Mouse (Mus musculus) midbrain, embryonic 16.5 days (tissue): ENCODE data around the gene Nrip1. TPM values are rescaled to one million over a fixed set of nuclear protein-coding genes. Genes with fewer than 3 reads are reported as not detected.

ENCODE experiments used
- ATAC-seq: fragments of 200-750 bp; cut with Nextera tagmentation; 2 replicates; pipeline ENCODE4 v1.8.0; 2017; ENCODE audit warnings: moderate TSS enrichment
- H3K27ac ChIP-seq: fragments of 300-500 bp; sonication (generic); 2 replicates; pipeline ENCODE4 v1.5.1; 2014; ENCODE audit warnings: mild to moderate bottlenecking, low read length, mixed read lengths
- H3K27me3 ChIP-seq: fragments of 300-500 bp; sonication (generic); 2 replicates; pipeline ENCODE4 v1.6.1; 2014; ENCODE audit warnings: low read depth, low read length, mixed read lengths; ENCODE audit not compliant: control insufficient read depth, insufficient read depth
- H3K36me3 ChIP-seq: fragments of 300-500 bp; sonication (generic); 2 replicates; pipeline ENCODE4 v1.6.1; 2014; ENCODE audit warnings: mild to moderate bottlenecking, low read length, moderate library complexity, mixed read lengths; ENCODE audit not compliant: control insufficient read depth, insufficient read depth
- H3K4me1 ChIP-seq: fragments of 300-500 bp; sonication (generic); 2 replicates; pipeline ENCODE4 v1.6.1; 2014; ENCODE audit warnings: mild to moderate bottlenecking, low read length, mixed read lengths; ENCODE audit not compliant: control insufficient read depth, insufficient read depth
- H3K4me2 ChIP-seq: fragments of 300-500 bp; sonication (generic); 2 replicates; pipeline ENCODE4 v1.6.1; 2014; ENCODE audit warnings: mild to moderate bottlenecking, low read length, mixed read lengths
- H3K4me3 ChIP-seq: fragments of 300-500 bp; sonication (generic); 2 replicates; pipeline ENCODE4 v1.5.1; 2014; ENCODE audit warnings: low read depth, mild to moderate bottlenecking, low read length, moderate library complexity, mixed read lengths
- H3K9ac ChIP-seq: fragments of 300-500 bp; sonication (generic); 2 replicates; pipeline ENCODE4 v1.6.1; 2014; ENCODE audit warnings: low read depth, low read length, mixed read lengths
- H3K9me3 ChIP-seq: fragments of 300-500 bp; sonication (generic); replicated peaks from 2 replicates; pipeline ENCODE4 v1.6.1; 2014; ENCODE audit warnings: mild to moderate bottlenecking, low read length, mixed read lengths; ENCODE audit not compliant: control insufficient read depth, poor library complexity, severe bottlenecking
- WGBS: fragments of 180-500 bp; shearing (Covaris S2); extraction: QIAGEN DNeasy Blood & Tissue Kit; methylation state at CpG from one replicate; pipeline ENCODE4 v1.1.7; 2014; 5-methylcytosine and 5-hydroxymethylcytosine counted together
- polyA plus RNA-seq: library from polyadenylated mRNA; unstranded; fragments of >200 nt; fragmentation: Nextera tagmentation; extraction: Ambion mirVana; gene quantifications from 2 replicates; pipeline ENCODE4 v1.2.1, GENCODE M21; 2015

The Nrip1 gene
- polyA plus RNA-seq, 1 experiment from 2014 or later, result 31.4 TPM

DNA sequence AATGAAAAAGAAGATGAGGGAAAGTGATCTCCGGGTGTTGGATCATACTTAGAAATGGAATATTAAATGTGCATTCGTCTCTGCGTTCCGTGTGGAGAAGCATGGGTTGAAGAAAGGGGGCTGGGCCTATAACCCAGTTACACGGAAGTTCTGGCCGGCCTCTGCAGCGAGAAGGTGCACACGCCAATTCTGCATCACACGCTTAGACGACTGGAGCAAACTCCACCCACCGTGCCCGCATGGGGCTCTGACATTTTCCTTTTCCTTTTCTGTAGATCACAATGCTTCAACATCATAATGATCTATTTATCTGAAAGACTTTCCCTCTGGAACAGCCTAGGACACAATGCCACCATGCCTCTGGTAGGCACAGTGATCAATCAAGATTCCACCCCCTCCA lies 16.5 kb downstream of the Nrip1 start:
- 94% methylated on average over 12 of the region's 12 CpGs for WGBS
- ATAC-seq, result no peak

GRCm38 (mm10) chr16:76355947-76356550 lies 17.6 kb downstream of the Nrip1 start:
- 96% methylated on average over 14 of the region's 14 CpGs for WGBS
- no peak overlapping the region for H3K9ac ChIP-seq
- H3K4me2 ChIP-seq, result no peak overlapping the region
- no peaks in the 10 kb centered on the region for H3K36me3 ChIP-seq
- 0 out of 2 replicates have a peak, but pooled peaks cover 2% of the 10 kb centered on the region for H3K4me1 ChIP-seq
- H3K27me3 ChIP-seq, result no peaks in the 10 kb centered on the region
- H3K27ac ChIP-seq, result no peak overlapping the region
- ATAC-seq, result no peak
- no peaks in the 10 kb centered on the region for H3K9me3 ChIP-seq
- no peak overlapping the region for H3K4me3 ChIP-seq

More for the DNA sequence above, 16.5 kb downstream of the Nrip1 start:
- H3K4me1 ChIP-seq, result 0 out of 2 replicates have a peak, but pooled peaks cover 2% of the 10 kb centered on the region
- H3K36me3 ChIP-seq, result no peaks in the 10 kb centered on the region
- no peak overlapping the region for H3K4me3 ChIP-seq
- H3K9ac ChIP-seq, result no peak overlapping the region
- H3K27me3 ChIP-seq, result no peaks in the 10 kb centered on the region
- no peaks in the 10 kb centered on the region for H3K9me3 ChIP-seq
- H3K27ac ChIP-seq, result no peak overlapping the region
- H3K4me2 ChIP-seq, result no peak overlapping the region

DNA sequence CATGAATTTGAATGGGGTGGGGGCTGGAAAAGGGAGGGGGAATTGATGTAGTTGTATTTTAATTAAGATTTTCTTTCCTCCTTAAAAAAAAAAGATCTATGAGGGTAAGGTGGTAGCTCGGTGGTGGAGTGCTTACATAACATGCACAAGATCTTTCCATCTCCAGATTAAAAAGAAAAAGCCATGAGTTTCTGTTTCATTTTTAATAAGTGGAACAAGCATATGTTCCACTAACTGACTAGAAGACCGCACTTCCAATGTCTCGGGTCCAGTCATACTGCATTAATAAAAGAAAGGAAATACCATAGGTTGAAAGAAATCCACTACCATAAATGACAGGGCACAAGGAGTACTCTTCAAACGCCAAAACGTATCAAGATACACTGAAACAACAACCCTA lies 18.4 kb downstream of the Nrip1 start:
- 86% methylated on average over 5 of the region's 5 CpGs for WGBS
- Histone ChIP-seq H3K36me3 (no peaks in the 10 kb centered on the region), H3K4me1 (0 out of 2 replicates have a peak, but pooled peaks cover 2% of the 10 kb centered on the region), H3K4me2 (no peak overlapping the region), H3K27me3 (no peaks in the 10 kb centered on the region), H3K4me3 (no peak overlapping the region), H3K9me3 (no peaks in the 10 kb centered on the region), H3K9ac (no peak overlapping the region), H3K27ac (no peak overlapping the region)
- no peak for ATAC-seq

DNA sequence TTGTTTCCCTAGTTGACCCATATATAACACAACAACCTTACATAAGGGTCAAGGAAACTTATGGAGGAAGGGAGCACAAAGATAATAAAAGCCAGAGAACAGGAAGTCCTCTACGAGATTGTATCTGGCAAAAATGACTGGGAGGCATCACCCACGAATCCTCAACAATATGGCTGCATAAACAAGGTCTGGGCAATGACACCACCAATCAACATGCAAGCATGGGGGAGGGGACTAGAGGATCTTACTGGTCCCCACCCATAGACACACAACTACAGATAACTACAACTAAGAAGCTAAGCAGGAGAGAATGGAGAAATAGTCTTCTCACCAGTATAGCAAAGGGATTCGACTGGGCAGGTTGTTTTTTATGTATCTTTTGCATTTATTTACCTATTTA lies 18.8 kb downstream of the Nrip1 start:
- Histone ChIP-seq H3K27ac (no peak overlapping the region), H3K27me3 (no peaks in the 10 kb centered on the region)
- WGBS, result 88% methylated on average over 3 of the region's 3 CpGs

DNA sequence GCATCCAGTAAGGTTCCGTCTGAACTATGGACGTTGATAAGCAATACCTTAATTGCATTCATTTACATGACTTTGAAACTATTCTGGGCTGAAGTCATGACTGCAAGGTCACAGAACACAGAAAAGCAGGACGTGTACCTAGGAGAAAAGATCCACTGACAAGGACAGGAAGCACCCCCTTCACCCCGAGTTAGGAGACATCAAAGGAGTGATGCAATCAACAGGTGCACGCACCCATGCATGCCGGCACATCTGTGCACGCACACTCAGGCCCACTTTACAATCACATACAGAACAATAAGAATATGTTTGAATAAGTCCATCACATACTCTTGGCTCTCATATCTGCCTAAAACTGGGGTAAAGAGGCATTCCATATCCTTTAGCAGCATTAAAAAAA lies 19.3 kb downstream of the Nrip1 start:
- Histone ChIP-seq H3K4me3 (no peak overlapping the region), H3K36me3 (peaks cover 3% of the 10 kb centered on the region; the same call in 1 of the 2 replicates), H3K4me1 (0 out of 2 replicates have a peak, but pooled peaks cover 2% of the 10 kb centered on the region), H3K27me3 (no peaks in the 10 kb centered on the region), H3K27ac (no peak overlapping the region), H3K9ac (no peak overlapping the region), H3K4me2 (no peak overlapping the region), H3K9me3 (no peaks in the 10 kb centered on the region)
- WGBS, result 87% methylated on average over 7 of the region's 7 CpGs
- ATAC-seq, result no peak

More for the DNA sequence above, 18.8 kb downstream of the Nrip1 start:
- Histone ChIP-seq H3K36me3 (no peaks in the 10 kb centered on the region), H3K4me1 (0 out of 2 replicates have a peak, but pooled peaks cover 2% of the 10 kb centered on the region), H3K4me3 (no peak overlapping the region), H3K9ac (no peak overlapping the region), H3K9me3 (no peaks in the 10 kb centered on the region), H3K4me2 (no peak overlapping the region)
- ATAC-seq, result no peak

DNA sequence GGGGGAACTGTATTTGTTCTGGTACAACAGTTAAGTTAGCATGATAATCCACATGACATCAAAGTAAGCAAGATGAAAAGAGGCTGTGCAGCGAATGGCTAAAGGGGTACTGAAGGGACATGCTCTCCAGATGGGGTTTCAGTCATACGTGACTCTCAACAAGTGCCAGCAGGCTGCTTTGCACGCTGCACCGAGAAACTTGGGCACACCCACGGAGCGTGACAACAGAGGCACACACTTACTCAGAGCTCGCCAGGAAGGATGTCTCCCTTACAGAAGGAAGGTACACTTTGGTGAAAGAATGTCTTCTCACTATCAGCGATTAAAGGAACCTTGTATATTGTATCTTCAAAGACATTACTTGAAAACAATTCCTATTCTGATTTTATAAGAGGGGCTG lies 22.7 kb downstream of the Nrip1 start:
- 78% methylated on average over 8 of the region's 8 CpGs for WGBS

DNA sequence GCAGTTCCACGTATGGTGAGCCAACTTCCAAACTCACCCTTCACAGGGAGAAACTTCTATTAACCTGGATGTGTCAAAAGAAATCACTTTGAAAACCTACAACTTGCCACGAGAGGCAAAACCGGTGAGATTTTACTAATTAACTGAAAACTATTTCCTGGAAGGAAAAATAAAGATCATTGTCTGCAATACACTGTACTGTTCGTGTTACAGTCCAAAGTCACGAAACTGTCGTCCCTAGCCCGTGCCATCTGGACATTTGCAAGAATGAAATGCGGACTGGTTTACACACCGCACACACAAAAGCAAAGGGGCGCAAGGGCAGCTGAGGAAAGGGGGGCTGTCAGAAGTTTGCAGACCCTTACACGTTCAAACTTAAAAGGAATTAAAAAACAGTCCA lies 24.6 kb downstream of the Nrip1 start:
- no peak overlapping the region for H3K4me3 ChIP-seq
- peaks cover 4% of the 10 kb centered on the region; the same call in 1 of the 2 replicates for H3K36me3 ChIP-seq
- no peaks in the 10 kb centered on the region for H3K4me1 ChIP-seq
- H3K4me2 ChIP-seq, result no peak overlapping the region
- no peaks in the 10 kb centered on the region for H3K27me3 ChIP-seq
- H3K9ac ChIP-seq, result no peak overlapping the region
- no peaks in the 10 kb centered on the region for H3K9me3 ChIP-seq
- ATAC-seq, result no peak
- no peak overlapping the region for H3K27ac ChIP-seq
- WGBS, result 82% methylated on average over 11 of the region's 11 CpGs

More for the DNA sequence above, 22.7 kb downstream of the Nrip1 start:
- ATAC-seq, result no peak
- H3K4me1 ChIP-seq, result no peaks in the 10 kb centered on the region
- no peak overlapping the region for H3K9ac ChIP-seq
- no peaks in the 10 kb centered on the region for H3K27me3 ChIP-seq
- H3K4me3 ChIP-seq, result no peak overlapping the region
- peaks cover 3% of the 10 kb centered on the region; the same call in 1 of the 2 replicates for H3K36me3 ChIP-seq
- no peak overlapping the region for H3K27ac ChIP-seq
- no peaks in the 10 kb centered on the region for H3K9me3 ChIP-seq
- H3K4me2 ChIP-seq, result no peak overlapping the region

DNA sequence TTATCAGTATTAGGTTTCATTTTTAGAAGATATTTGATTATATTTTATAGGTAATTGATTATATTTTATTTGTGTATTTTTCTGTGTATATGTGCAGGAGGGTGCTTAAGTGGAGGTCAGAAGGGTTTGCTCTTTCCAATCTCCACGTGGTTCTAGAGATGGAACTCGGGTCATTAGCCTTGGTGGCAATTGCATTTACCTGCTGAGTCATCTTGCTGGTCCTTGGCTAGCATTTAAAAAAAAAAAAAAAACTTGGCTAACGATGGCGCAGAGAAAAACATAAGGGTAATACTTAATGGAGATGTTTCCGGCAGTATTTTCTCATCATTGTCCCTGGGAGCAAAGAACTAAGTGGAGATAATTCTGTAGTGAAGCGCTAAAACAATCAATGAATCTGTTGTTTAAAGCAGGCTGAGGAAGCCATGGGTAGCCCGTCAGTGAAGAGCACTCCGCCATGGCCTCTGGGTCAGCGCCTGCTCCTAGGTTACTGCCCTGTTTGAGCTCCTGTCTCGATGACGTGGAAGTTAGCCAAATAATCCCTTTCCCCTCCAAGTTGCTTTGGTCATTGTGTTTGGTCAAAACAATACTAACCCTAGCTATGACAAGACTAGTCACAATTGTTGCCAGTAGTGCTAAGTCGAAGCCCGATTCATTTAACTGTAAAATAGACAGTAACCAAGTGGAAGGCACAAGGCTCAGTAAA lies 25.8 kb downstream of the Nrip1 start:
- H3K4me2 ChIP-seq, result no peak overlapping the region
- no peak overlapping the region for H3K9ac ChIP-seq
- H3K4me3 ChIP-seq, result no peak overlapping the region
- H3K4me1 ChIP-seq, result no peaks in the 10 kb centered on the region
- H3K9me3 ChIP-seq, result 0 out of 2 replicates have a peak, but pooled peaks cover 3% of the 10 kb centered on the region
- H3K27me3 ChIP-seq, result no peaks in the 10 kb centered on the region
- 80% methylated on average over 13 of the region's 13 CpGs for WGBS
- H3K27ac ChIP-seq, result no peak overlapping the region
- no peak for ATAC-seq
- H3K36me3 ChIP-seq, result peaks cover 7% of the 10 kb centered on the region; the same call in 1 of the 2 replicates

DNA sequence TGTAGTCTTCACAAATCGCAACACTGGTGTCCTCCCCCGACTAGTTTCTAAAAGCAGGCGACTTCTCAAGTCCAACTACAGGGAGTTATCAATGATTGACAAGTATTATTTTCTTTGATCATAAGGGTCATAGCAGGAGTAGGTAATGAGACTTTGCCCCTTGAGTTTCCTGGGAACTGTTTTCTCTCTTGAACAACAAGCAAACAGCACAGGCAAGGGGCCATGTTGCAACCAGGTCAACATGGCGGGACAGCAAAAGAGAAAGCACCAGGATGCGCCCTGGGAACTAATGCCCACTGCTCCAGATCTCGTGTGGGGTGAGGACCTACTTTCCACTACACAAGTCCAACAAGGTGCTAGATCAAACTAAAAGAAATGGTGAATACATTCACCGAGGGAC lies 27.3 kb downstream of the Nrip1 start:
- H3K4me2 ChIP-seq, result no peak overlapping the region
- 97% methylated on average over 7 of the region's 7 CpGs for WGBS
- no peak for ATAC-seq
- H3K36me3 ChIP-seq, result peaks cover 7% of the 10 kb centered on the region; the same call in 1 of the 2 replicates
- 0 out of 2 replicates have a peak, but pooled peaks cover 3% of the 10 kb centered on the region for H3K9me3 ChIP-seq
- no peak overlapping the region for H3K27ac ChIP-seq
- H3K9ac ChIP-seq, result no peak overlapping the region
- no peaks in the 10 kb centered on the region; the same call in 1 of the 2 replicates for H3K4me1 ChIP-seq
- no peaks in the 10 kb centered on the region for H3K27me3 ChIP-seq
- H3K4me3 ChIP-seq, result no peak overlapping the region
